Mouse (Mus musculus): ENCODE measurements around the gene Akap8l.
A peak's percentile ranks its signal among the peaks of the same experiment; 100 is the strongest.

Gene Akap8l

DNA sequence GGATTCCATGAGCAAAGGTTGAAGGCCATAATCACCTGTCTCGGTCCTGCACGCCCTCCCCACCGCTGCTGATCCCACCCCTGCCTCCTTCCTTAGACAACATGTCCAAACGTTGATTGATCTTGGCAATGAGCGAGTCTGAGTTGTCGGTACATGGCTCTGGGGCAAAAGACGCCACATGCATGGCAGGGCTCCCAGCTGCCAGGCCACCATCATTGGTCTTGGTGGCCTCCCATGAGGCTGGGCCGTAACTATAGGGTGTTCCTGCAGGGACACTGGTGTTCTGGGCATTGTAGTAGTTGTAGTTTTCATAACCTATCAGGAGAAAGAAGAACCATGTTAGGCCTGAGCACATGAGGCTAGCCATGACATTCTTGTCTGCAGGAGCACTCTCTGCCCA is 33.4 kb downstream of the Akap8l start:
- DNase-seq, result no peak

DNA sequence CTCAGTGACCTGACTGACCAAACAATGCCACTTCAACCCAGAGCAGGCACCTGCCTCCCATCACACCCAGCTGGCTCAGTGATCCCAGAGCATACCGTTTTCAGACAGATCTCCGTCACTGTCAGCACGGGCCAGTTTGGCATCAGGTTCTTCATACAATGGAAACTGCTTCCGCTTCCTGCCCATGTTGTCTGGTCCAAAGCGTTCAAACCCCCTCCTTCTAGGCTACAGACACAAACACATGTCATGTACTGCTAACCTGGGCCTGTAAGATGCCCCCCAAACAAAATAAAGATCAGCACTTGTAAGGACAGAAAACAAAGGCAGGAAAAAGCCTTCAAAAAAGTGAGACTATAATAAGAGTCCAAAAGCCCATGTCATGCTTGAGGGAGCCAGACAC is 34.8 kb downstream of the Akap8l start:
- DNase-seq, result no peak

DNA sequence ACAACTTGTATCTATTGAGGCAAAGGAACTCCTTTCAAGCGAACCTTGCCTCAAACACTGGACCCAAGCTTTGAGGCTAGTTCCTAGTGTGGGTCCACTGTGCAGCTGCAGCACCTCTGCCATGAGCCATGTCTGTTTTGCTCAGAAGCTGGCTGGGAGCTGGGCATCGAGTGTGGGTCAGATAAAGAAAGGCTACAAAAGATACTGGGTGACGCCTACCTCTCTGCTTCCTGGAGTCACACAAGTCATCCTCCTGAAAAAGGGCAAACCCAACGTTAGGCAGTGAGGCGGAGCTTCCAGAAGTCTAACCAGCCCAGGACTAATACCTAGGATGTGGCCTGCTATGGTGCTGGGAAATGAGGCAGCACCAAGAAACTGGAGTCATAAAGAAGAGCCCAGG is 36.5 kb downstream of the Akap8l start:
- DNase-seq, result no peak

DNA sequence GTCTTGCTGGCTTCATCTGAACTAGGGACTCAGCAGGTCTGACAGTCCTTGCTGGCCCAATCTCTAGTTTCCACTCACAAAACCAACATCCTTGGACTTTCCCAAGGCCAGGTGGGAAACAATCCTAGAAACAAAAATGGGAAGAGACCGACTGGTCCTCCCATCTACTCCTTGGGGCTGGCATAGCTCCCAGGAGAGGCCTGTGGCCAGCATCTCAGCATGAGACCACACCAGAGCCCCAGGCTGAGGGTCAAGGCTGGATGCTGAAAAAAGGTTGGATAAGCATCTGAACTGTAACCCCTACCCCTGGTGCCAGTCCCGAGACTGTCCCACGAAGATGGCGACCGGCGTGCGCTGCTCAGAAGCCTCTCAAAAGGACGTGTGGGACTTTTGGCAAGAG is 37.6 kb downstream of the Akap8l start:
- DNase-seq, result no peak

DNA sequence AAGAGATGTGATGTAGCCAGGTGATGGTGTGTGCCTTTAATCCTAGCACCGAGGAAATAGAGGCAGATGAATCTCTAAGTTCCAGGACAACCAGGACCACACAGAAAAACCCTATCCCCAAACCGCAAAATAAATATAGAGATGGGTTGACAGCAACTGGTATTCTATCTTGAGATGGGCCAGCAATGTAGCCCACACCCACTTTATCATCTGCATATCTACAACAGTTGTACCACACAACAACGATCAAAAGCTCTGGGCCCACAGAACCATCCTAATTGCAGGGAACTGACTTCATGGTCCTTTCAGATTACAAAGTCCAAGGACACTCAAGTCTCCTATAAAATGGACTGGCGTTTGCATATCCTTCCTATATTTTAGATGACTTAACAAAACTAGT is 42.4 kb downstream of the Akap8l start:
- no peak for DNase-seq

DNA sequence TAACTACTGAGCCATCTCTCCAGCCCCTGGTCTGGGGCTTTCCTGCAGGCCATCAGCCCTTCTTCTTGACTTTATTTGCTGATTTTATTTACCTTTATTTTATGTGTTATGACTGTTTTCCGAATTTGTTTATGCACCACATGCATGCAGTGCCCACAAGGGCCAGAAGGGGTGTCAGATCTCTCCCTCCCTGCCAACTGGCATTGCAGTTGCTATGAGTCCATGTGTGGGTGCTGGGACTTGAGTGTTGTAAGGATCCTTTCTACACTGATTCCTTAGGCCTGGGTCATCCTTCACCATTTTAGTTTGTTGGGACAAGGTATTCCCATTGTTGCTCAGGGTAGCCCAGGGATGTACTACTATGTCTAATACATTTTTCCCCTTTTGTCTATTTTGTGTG is 52.3 kb downstream of the Akap8l start:
- no peak for DNase-seq

DNA sequence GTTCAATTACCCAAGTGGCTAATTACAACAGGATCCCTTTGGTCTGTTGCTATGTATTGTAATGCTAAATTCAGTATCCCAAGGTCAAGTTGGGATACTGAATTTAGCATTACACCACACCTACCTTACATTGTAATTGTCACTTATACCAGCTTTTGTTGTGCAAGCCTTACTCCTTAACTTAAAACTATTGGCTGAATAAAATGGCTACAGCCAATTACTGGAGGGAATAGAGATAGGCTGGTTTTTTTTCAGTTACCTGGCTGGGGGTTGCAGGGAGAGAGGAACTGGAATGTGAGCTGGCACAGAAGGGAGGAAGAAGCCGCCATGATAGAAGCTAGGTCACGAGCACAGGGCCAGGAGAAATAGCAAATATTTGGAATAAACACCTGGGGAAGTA is 54.5 kb downstream of the Akap8l start:
- DNase-seq, result no peak

DNA sequence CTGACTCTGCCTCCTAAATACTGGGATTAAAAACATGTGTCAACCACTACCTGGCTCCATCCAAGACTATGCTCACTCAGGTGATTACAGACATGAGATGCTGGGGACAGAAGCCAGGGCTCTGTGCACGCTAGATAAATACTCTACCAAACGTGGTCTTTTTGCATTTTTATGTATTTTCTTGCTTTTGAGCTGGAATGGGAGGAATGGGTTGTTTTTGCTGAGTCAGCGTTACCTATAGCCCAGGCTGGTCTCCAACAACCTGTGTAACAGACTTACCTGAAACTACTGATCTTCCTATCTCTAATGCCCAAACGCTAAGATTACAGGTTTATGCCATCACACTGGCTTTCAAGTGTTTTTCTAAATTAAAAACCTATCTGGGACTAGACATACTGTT is 55.2 kb downstream of the Akap8l start:
- no peak for DNase-seq

DNA sequence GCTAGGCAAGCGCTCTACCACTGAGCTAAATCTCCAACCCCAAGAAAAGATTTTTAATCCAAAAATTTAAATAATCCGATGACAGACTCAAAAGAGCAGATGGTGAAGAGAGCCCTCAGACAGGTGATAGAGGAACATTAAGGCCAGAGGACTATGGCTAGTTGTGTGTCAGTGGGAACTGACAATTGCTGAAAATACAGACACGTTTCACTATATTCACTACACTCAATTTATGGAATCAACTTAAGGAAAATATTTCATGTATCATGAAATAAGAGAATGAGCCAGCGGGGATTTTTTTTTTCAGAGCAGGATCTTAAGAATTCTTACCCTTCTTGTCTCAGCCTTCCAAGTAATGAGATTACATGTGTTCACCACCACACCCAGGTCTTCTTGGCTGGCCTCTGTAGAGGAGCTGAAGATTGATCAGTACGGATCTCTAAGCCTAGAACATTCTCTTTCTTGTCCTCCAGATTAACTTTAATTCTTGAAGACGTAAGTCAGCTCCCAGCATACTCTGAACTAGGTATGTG is 65.2 kb downstream of the Akap8l start:
- DNase-seq, result no peak

DNA sequence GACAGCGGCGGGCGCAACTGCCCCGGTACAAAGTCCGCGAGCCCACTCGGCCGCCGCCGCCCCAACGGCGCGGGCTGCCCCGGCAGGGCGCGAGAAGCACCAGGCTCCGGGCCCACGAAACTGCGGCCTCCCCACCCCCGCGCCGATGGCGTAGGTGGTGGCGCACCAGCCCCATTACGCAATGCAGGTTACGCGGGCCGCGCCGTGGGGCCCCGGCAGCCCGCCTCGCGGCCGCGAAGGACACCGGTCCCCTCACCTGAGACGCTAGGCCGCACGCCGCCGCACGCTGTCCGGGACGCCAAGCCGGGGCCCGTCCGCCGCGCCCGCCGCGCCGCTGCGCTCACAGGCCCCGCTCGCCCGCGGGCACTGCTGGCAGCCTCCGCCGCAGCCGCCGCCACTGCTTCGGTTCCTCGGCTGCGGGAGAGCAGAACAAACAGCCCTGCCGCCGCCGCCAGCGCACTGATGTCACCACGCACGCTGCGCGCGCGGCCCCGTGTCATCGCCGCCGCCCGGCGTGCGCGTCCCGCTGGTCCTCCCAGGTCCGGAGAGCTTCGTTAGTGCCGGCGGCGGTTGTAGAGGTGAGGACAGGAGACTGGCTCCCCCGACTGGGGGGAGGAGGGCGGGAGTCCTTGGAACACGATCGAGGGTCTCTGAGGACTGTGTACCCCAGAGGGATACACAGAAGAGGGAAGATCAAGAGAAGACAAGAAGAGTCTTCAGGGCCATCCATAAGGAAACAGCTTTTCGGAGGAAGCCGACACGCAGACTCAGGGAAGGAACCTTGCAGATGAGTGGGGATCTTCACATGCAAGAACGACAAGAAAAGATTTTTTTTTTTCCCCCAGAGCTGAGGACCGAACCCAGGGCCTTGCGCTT is 65.9 kb downstream of the Akap8l start, which contains the start of gene Brd4:
Gene Brd4, minus strand, starts transcription at position 461 of the 876 bp plus-strand sequence.
- peak; percentile 95 for DNase-seq

DNA sequence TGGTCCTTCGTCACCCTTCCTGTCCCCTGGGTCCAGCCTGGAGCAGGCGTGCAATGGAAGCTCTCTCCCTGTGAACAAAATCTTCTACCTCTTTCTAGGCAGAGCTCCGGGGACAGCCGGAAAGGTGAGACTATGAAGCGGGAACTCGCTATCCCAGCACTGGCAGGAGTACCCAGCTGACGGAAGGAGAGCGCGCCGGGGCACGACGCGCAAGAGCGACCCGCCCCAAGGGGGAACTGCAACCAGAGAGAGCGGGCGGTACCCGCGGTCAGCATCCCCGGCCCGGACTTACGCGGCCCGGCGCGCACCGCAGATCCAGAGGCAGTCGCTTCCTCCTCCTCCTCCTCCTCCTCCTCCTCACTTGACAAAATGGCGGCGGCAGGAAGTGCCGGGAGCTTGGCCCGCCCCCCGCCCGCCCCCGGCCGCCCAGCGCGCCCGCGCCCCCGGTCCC is 66.6 kb downstream of the Akap8l start:
- DNase-seq, result peak; percentile 78

DNA sequence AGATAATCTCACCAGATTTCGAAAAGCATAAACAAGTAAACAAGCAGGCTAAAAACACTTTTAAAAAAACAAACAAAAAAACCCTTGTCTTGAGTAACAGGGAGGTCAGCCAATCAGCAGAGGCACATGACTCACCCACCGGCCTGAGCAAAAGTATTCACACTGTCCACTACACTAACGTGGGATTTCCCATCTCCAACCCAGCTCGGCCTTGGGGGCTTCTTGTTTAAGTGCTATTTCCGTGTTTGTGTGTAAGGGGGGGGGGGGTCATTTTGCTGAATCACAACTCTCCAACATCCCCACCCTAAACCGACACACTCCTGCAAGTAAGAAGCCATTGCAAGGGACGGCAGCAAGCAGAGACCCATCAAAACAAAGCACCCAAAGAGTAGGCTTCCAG is 67.1 kb downstream of the Akap8l start:
- peak; percentile 44 for DNase-seq

DNA sequence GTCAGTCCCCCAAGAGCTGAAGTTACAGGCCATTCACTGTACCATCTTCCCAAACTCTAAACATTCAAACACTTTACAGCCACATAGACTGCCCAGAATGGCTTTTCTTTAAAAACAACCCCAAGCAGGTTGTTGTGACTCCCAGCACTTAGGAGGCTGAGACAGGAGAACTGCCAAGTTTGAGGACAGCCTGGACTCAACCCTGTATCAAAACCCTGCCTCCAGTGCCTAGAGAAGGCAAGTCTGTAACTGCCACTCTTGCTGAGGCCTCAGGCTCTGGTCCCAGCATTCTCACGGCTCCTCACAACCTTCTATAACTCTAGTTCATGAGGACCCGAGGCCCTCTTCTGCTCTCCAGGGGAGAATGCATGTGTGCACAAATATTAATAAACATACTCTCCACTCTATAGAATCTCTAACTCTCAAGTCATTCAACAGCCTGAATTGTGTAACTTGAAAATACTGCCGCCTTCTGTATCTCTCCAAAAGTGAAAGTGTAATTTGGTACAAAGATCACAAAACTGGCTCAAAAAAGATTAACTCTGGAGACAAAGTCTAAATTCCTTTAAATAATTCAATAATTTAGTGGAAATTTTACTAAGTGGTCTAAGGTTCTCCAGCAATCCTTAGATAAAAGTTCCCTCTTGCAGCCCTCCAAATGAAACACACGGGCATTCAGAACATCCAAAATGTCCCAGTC is 68.6 kb downstream of the Akap8l start:
- no peak for DNase-seq

DNA sequence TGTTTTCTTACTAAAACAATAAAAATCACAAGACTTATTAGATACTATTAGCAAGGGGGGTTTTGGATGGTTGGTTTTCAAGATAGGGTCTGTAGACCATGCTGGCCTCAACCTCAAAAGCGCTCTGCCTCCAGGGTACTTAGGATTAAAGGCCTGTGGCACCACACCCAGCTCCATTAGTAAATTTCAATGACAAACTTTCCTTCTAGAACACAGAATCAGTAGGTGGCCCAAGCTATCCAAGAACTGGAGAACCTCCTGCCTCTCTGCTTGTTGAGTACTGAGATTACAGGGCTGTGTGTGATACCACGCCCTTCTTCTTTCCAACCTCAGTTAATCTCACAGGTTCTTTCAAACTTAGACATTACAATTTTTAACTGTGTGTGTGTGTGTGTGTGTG is 69.3 kb downstream of the Akap8l start:
- DNase-seq, result no peak

DNA sequence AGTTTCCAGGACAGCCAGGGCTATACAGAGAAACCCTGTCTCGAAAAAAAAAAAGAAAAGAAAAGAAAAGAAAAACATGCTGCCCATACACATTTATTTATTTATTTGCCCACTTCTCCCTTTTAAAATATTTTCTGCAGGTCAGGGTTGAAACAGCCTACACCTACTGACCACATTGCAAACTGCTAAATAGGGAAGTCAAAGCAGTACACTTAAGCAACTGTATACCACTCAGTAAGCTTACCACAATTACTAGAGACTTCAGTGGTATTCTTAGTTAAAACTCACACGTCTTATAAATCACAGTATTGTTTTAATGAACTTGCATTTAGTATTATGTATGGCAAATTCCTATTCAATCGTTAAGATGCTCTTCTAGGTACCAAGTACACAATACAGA is 69.8 kb downstream of the Akap8l start:
- no peak for DNase-seq

DNA sequence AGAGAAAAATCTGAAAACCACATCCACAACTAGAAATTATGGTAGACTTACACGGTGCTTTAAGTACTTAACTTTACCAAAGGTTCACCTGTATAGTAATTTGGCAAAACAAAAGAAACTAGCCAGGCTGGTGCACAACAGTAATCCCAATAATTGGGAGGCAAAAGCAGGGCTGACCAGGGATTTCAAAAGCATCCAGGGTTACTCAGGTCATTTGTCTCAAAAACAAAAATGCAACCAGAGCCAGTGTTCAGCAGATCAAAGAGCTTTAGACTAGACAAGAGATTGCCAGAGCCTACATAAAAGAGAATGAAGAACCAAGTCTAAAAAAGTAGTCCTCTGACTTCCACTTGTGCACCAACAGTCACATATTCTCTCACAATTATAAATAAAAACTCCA is 73.2 kb downstream of the Akap8l start:
- no peak for DNase-seq

DNA sequence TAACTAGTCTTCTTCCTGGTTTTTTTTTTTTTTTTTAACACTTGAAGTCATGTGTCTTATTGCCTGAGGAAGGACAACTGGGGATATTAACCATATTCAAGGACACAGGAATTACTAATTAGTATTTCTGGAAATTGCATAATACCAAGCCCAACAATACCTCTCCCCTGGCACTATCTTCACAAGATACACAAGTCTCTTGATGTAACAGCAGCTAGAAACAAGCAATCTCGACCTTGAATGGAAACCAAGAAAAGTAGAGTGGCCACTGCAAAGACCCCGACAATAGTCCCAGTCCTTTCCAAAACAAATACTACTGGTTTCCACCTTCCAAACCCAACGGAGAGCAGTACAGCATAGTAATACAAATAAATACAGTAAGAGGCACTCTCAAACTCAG is 74.8 kb downstream of the Akap8l start:
- no peak for DNase-seq
